Mouse (Mus musculus) bone marrow, adult 2 months (tissue): Measurements from ENCODE around the gene Fgfr2.

Source experiments
- CTCF ChIP-seq: fragments of 200-500 bp; IDR thresholded peaks from 2 replicates; pipeline ENCODE4 v1.5.1; 2011; ENCODE audit warnings: low read length, control low read depth; ENCODE audit not compliant: control insufficient read depth, insufficient read depth
- POLR2A ChIP-seq: fragments of 200-500 bp; IDR thresholded peaks from 2 replicates; pipeline ENCODE4 v1.6.1; 2011; ENCODE audit warnings: low read depth, mild to moderate bottlenecking, control low read depth, low read length, borderline replicate concordance; ENCODE audit not compliant: control insufficient read depth

DNA sequence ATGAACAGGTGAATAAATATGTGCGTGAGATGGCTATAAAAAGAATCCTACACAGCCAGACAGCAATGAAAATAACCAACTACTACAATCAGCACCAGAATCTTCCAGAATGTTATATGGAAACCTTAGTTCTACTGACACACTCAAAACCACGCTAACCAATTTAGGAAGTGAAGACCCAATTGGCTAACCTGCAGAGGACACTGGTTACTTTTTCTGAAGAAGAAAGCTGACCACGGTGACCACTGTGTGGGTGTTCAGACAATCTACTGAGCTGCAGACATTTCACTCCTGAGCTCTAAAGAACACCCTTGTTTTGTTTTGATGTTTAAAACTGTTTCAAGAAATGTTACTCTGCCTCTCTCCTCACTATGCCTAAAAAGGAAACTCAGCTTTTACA is 280.0 kb downstream of the Fgfr2 start:
- TF ChIP-seq CTCF (no peak), POLR2A (no peak)
